Mouse (Mus musculus): ENCODE measurements at regions not wholly inside any gene's neighbourhood (a gene's known extent, or its start where the extent isn't known, plus 50 kb on each side); places are given as distances from the start of the nearest gene placed in this dataset.
A peak's percentile ranks its signal among the peaks of the same experiment; 100 is the strongest.
"Not testable (repeated sequence)": the region's sequence is repeated elsewhere in the genome, so short reads cannot be mapped to it uniquely, and the experiment has no call there.

DNA sequence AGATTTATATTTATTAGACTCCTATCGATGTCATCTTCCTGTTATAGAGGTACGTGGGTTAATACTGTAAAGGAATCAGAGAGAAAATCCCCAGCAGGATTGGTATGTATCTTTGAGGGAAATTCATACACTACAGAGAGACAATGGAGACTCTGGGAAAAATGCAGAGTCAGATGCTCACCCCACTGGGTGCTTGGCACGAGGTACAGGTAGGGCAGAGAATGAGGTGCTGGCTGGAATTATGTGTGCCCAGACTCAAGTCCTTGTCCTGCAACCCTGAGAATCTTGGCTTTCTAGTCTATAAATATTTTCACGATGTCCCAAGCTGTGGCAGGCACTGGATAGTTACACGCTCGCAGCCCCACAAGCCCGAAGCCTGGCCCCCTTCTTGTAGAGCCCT lies 57.8 kb upstream of the Cry1 start:
- no peak for DNase-seq

DNA sequence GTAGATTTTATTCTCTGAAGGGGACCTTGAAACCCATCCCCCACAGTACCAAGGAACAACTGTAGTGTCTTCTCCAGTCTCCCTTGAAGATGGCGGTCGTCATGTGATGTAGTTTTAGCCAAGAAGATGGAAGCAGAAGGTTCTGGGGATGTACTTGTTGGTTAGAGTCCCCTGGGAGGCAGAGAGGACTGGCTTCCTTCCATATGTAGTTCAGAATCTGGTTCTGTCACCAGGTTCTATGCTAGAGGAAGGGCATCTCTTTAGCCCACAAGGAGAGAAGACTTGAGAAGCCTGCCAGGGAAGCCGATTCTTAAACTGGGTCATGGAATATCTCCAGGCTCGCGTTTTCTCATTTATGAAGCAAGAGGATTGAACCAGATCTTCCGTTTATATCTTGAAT lies 58.7 kb upstream of the Cry1 start:
- DNase-seq: no peak

DNA sequence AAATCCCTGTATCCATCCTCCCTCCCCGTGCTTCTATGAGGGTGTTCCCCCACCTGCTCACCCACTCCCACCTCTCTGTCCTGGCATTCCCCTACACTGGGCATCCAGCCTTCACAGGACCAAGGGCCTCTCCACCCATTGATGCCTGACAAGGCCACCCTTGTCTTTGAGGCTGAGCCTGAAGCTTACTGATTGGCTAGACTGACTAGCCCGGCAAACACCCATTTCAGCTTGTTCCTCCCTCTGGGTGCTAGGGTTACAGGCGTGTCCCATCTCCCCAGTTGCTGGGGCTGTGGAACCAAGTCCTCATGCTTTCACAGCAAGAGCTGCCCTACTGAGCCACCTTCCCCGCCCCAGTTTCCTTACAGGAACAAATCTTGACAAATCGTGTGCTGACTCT lies 80.9 kb upstream of the Cry1 start:
- DNase-seq: no peak

DNA sequence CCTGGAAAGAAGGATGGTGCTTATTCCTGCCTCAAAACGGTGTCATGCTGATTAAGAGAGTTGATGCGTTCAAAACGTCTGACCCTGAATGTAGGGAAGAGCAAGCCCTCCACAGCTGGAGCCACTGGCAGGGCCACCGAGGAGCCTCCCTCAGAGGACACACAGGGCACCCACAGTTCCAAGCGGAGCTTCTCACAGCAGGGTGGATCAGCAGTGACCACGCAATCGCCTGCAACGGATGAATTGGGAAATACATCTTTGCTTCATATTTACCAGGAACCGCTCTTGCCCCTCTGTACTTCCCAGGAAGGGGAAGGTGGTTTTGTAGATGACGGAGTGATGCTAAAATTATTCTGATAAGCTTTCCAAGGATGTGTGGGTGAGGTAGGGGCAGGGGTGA lies 81.3 kb upstream of the Cry1 start:
- DNase-seq: no peak

DNA sequence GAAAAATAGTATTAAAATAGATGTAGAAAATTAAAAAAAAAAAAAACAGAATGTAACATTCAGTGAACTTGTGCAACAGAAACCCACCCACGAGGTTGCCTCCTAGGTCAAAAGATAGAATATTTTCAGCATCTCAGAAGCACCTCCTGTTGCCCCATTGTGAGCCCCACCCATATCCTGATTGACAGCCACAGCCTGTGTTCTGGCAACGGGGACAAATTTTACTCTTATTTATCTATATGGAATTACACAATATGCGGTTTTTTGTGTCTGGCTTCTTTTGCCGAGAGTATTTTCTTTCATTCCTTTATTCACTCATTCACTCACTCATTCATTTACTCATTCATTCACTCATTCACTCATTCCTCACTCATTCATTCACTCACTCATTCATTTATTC lies 81.9 kb upstream of the Cry1 start:
- no peak for DNase-seq

DNA sequence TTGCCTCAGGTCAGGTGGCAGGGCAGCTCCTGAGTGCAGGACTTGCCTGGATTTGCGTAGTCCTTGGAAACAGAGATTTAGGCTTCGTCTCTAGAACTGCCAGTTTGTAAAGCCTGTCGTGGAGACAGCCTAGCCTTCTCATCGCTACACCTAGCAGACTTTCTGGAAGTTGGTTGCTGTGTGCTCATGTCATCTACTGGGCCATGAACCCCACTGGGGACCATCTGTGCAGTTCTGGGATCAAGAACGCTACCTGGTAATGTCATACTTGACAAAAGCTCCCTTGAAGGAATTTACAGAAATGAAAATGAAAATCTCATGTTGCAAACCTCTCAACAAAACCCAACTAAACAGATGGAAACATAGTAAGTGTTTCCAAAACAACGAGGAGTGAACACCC lies 85.3 kb upstream of the Cry1 start:
- DNase-seq: no peak

DNA sequence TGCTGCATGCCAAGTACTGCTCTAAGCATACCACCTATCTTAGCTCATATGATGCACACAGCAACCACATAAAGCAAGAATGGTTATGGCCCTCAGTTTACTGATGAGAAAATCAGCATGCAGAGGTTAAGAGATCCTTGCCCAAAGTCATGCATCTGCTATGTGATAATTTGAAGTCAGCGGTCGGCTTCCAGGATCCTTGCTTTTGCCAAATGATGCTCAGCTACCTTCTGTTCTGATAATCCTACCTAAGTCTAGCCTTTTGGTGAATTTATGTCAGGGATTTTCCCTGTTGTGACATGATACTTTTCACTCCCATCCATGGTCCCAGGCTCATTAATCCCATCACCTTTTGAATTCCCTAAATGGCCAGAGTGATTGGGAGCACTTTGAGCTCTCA lies 91.9 kb upstream of the Cry1 start:
- DNase-seq: no peak

DNA sequence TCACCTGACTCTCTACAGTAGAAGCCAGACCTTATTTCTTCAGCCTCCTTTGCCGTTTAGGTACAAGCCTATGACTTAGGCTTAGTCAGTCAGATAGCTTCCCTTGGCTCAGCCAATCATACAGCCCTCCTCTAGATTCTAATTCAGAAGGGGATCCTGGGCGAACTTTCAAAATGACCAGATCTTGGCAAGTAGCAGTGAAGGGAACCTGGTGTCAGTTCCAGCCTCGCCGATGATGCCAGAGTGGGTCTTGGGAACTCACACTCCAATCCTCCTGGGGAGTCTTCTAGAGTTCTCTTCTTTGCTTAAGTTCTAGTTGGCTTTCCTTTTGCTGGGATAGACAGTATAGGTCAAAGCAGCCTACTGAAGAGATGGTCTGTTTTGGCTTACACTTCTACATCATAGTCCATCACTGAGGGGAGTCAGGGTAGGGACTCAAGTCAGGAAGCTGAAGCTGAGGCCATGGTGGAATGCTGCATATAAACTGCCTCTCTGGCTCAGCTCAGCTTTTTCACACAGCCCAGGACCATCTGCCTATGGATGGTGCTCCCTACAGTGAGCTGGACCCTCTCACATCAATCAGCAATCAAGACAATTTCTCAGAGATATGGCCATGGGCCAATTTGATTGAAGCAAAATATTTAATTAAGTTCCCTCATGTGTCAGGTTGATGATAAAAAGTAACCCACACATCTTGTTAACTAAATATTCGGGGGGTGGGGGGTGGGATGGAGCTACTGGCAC lies 94.7 kb upstream of the Btbd11 start:
- DNase-seq: no peak

DNA sequence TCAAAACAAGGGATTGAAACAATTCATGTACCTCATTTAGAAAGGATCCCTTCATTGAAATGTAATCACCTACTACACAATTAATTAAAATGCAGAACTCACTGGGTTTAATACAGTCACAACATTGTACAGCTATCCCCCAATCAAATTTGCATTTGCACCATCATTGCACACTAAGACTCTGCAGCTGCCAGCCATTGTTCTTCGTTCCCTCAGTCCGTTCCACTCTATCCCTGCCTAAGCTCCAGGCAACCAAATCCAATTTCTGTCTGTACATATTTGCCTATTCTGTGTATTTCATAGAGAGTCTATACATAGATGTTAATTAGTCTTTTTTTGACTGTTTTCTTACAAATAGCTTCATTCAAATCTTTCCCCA lies 94.1 kb upstream of the Btbd11 start:
- DNase-seq: no peak

DNA sequence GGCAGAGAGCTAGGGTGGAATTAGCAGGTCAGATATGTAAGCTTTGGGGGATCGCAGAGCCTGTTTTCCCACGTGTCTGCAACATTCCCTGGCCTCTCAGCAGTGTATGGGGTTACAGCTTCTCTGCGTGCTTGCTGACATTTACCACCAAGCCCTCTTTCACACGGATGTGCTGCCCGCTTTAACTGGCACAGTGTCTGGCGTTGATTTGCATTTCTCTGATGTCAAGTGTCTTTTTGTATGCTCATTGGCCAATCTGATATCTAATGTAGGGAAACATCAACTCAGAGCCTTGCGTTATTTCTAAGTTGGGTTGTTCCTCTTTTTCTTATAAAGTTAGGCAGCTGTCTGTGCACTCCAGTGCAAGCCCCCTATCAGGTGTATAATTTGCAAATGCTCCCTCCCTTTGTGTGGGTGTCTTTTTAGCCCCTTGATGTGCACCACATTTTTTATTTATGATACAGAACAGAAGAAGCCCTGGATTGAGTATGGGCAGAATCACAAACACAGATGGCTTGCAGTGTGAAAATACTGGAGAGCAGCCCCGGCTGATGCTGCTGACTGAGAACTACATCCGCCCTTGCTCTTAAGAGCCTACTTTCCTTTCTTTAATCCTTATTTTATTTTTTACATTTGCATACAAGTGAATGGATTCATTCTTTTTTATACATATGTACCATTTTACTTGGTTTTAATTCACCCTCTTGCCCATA lies 93.4 kb upstream of the Btbd11 start:
- DNase-seq: no peak

DNA sequence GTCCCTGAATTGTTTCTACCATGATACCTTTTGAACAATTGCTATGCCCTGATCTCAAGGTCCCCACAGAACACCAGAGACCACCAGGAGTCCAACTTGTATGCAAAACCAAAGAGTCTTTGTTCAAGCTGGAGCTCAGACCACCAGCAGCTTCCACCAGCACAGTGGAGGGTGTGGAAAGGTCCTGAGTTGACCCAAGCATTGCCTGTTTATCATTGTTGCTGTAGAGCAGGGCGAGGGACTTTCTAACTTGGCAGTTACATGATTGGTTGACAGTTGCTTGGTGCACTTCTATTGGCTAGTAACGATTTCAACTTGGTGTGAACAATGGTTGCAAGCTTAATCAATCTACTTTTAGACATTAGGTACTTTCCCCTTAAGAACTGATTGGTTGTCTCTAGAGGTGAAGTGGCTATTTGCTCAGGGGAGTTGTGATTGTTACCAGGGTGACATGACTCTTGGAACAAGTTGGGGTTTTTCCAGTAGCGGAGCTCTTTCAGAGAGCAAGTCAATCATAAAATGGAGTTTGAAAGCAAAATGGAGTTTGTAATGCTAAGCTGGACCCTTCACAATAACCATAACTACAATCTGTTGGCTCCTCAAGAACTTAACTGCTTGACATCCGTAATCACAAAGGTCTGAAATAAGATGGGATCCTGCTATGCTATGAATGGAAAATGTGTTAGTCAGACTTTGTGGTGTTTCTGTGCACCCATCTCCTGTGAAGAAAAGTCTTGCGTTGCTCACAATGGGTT lies 91.3 kb upstream of the Btbd11 start:
- DNase-seq: no peak

DNA sequence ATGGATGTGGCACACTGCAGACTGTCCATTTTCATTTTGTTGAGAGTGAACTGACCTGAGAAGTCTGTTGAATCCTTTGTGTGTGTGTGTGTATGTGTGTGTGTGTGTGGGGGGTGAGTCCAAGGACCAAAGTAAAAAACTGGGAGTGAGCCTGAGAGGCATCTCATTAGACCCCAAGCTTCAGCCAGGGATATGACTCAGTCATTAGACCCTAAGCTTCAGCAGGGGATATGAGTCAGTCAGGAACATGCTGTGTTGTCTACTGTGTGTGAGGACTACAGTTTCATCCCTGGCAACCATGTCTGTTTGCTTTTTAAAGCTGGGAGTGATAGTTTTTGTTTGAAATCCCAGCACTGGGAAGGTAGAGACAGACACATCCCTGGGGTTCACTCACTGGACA lies 74.8 kb upstream of the Btbd11 start:
- no peak for DNase-seq

DNA sequence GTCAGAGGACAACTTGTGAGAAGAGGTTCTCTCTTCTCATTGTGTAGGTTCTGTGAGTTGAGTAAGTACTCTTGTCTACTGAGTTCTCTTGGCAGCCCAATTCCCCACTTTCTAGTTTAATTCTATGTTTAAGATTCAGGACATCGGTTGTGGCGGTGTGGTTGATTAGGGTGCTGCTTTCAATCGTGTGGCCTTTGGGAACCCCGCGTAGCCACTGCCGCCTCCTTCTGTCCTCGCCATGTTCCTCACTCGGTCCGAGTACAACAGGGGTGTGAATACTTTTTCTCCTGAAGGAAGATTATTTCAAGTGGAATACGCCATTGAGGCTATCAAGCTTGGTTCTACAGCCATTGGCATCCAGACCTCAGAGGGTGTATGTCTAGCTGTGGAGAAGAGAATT lies 73.3 kb upstream of the Btbd11 start:
- not testable (repeated sequence) for DNase-seq

DNA sequence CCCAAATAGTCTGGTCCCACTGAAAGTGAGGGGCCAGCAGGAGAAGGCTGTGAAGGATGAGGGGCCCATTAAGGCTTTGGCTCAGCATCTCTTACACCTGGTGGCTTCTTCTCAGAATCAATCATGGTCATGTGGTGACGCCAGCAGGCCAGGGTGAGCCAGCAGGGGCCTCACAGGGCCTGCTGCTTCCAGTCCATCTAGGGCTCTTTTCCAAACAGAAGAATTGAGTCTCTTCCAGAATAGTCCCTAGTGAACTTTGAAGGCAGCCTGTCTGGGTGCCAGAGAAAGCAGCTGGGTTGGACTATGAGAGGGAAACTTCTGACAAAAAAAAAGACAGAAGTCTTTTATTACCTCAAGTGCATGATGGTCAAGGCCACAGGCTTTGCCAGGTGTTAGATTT lies 65.6 kb upstream of the Btbd11 start:
- peak; percentile 46 for DNase-seq

DNA sequence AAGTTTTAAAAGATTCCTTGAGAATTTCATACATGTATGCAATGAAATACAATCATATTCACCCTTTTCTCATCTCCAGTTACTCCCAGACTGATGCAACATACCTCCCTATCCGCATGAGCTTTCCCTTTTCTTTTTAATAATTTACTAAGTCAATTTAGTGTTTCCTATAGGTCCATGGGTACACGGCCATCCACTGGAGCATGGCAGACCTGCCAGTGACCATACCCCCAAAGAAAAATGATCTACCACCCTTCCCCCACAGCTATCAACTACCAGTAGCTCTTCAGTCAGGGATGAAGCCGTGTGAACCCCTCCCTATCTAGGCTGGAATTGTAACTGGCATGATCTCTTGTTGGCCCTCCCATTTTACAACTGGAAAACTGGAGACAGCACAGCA lies 64.3 kb upstream of the Btbd11 start:
- DNase-seq: no peak

DNA sequence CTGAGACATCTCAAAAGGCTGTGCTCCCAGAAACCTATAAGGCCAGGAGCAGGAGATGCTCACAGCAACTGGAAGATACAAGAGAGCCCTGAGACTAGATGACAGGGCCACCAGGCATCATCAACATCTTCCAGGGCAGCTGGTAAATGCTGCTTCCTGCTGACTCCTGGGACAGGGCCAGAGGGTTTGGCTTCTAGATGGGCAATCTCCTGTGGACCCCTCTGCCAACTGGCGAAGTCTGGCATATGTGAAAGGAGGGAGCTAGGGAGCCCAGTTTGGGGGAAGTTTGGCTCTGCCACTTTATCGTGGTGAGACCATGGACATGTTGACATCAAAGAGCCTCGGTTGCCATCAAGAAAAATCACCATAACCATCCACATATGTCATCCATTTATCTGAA lies 57.2 kb upstream of the Btbd11 start:
- DNase-seq: no peak

DNA sequence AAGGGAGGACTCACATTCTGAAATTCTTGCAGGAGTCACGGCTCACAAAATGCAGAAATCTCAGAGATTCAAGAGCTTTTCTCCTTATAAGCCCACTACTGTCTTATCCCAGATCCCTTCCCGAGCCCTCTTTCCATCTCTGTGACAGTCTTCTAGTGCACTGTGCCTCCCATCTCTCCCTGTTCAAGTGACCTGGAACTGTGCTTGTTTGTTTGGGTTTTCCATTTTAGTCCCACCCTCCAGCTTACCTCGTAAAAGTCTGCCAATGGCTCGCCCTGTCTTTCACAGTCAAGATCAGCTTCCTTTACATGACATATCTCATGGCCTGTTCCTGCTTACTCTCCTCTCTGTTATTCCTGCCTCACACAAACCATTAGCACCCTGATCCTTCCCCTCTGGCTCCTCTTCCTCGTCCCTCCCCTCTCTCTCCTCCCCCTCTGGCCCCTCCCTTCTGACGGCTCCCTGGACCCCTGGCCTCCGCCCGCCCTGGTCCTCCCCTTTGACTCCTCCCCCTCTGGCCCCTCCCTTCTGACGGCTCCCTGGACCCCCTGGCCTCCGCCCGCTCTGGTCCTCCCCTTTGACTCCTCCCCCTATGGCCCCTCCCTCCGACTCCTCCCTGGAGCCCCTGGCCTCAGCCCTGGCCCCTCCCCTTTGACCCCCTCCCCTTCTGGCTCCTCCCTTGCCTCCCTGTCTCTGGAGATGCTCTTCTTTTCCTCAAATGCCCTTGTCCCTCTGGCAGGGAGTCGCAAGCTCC lies 55.5 kb upstream of the Btbd11 start:
- DNase-seq: peak; percentile 24

Small RNAs in the stretch of these regions (microRNA-seq; reads per million reads assigned to microRNA genes)
- 0 reads per million in 2 experiments for gene Gm27392

Data from heart, postnatal 4 days (tissue).